Mouse (Mus musculus) liver, embryonic 14.5 days (tissue): ENCODE measurements around the gene B3galt5.

Source experiments
- CTCF ChIP-seq: IDR thresholded peaks from 2 replicates; pipeline ENCODE4 v1.5.1; 2016; ENCODE audit warnings: antibody characterized with exemption, low read depth, control low read depth
- EP300 ChIP-seq: IDR thresholded peaks from 2 replicates; pipeline ENCODE4 v1.6.1; 2016; ENCODE audit warnings: antibody characterized with exemption, low read depth

DNA sequence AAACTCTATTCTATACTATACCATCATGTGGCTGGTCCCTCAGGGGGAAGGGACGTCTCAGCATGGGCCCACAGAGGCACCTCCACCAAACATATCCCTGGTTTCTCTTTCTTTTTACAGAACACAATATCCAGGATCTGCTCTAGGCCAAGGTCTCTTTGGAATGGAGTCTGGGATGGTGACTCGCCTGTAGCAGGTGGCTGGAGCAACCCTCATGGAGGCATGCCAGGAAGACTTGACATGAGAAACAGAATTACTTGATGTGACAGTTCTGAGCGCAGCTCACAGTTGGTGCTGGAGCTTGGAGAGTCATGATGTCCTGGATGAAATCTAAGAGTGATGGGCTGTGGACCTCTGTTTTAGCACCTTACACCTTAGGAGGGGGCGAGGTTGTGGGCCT is 104.0 kb downstream of the B3galt5 start:
- TF ChIP-seq CTCF (no peak), EP300 (no peak)
